Mouse (Mus musculus) liver, embryonic 11.5 days (tissue): Measurements from ENCODE around the gene Robo1. TPM values are rescaled to one million over a fixed set of nuclear protein-coding genes. Genes with fewer than 3 reads are reported as not detected.

Experiments used
- ATAC-seq: fragments of 200-750 bp; cut with Nextera tagmentation; replicated peaks from 2 replicates; pipeline ENCODE4 v1.8.0; 2017; ENCODE audit warnings: moderate number of reproducible peaks, mild to moderate bottlenecking, moderate TSS enrichment, moderate library complexity; ENCODE audit not compliant: low FRiP score
- DNase-seq: peaks from one replicate; pipeline ENCODE4 v3.0.0-alpha.2; 2017; ENCODE audit warnings: low spot score
- H3K27ac ChIP-seq: fragments of 300-500 bp; sonication (generic); 2 replicates; pipeline ENCODE4 v1.5.1; 2014; ENCODE audit warnings: mild to moderate bottlenecking, low read depth, low read length, control low read depth
- H3K27me3 ChIP-seq: fragments of 300-500 bp; sonication (generic); replicated peaks from 2 replicates; pipeline ENCODE4 v1.6.1; 2014; ENCODE audit warnings: low read length, mixed read lengths; ENCODE audit not compliant: control insufficient read depth, insufficient read depth
- H3K36me3 ChIP-seq: fragments of 300-500 bp; sonication (generic); 2 replicates; pipeline ENCODE4 v1.6.1; 2014; ENCODE audit warnings: mild to moderate bottlenecking, low read length, moderate library complexity, mixed read lengths; ENCODE audit not compliant: control insufficient read depth, insufficient read depth
- H3K4me1 ChIP-seq: fragments of 300-500 bp; sonication (generic); replicated peaks from 2 replicates; pipeline ENCODE4 v1.6.1; 2014; ENCODE audit warnings: low read length, mixed read lengths; ENCODE audit not compliant: control insufficient read depth, insufficient read depth
- H3K4me2 ChIP-seq: fragments of 300-500 bp; sonication (generic); 2 replicates; pipeline ENCODE4 v1.6.1; 2014; ENCODE audit warnings: mild to moderate bottlenecking, control low read depth, moderate library complexity
- H3K4me3 ChIP-seq: fragments of 300-500 bp; sonication (generic); 2 replicates; pipeline ENCODE4 v1.5.1; 2014; ENCODE audit warnings: low read depth, low read length, control low read depth
- H3K9ac ChIP-seq: fragments of 300-500 bp; sonication (generic); 2 replicates; pipeline ENCODE4 v1.6.1; 2014; ENCODE audit warnings: low read depth, low read length, control low read depth
- H3K9me3 ChIP-seq: fragments of 300-500 bp; sonication (generic); 2 replicates; pipeline ENCODE4 v1.6.1; 2016; ENCODE audit warnings: low read length, inconsistent platforms, mixed read lengths; ENCODE audit not compliant: control insufficient read depth
- WGBS: fragments of 180-500 bp; shearing (Covaris S2); extraction: QIAGEN DNeasy Blood & Tissue Kit; methylation state at CpG from one replicate; pipeline ENCODE4 v1.1.7; 2014; 5-methylcytosine and 5-hydroxymethylcytosine counted together
- polyA plus RNA-seq: library from polyadenylated mRNA; unstranded; fragments of >200 nt; fragmentation: Nextera tagmentation; extraction: Ambion mirVana; gene quantifications from 2 replicates; pipeline ENCODE4 v1.2.1, GENCODE M21; 2014

The Robo1 gene
- polyA plus RNA-seq, 1 experiment from 2014 or later, result 25.4 TPM

GRCm38 (mm10) chr16:72665454-72665853 lies 357.3 kb downstream of the Robo1 start:
- Histone ChIP-seq H3K9ac (0 out of 2 replicates have a peak overlapping the region, but pooled peaks have one; percentile 1), H3K4me2 (peak overlapping the region; percentile 63), H3K27me3 (peaks cover 15% of the 10 kb centered on the region), H3K4me3 (peak overlapping the region; percentile 40), H3K36me3 (no peaks in the 10 kb centered on the region; the same call in 1 of the 2 replicates), H3K9me3 (no peaks in the 10 kb centered on the region), H3K27ac (no peak overlapping the region), H3K4me1 (peaks cover 3% of the 10 kb centered on the region; the same call in 1 of the 2 replicates)
- DNase-seq (no peak), ATAC-seq (no peak)
- WGBS, result 22% methylated on average over 5 of the region's 5 CpGs

- ATAC-seq (no peak), DNase-seq (no peak)
- Histone ChIP-seq H3K4me1 (peaks cover 3% of the 10 kb centered on the region; the same call in 1 of the 2 replicates), H3K4me2 (no peak overlapping the region), H3K4me3 (no peak overlapping the region), H3K9me3 (no peaks in the 10 kb centered on the region), H3K9ac (no peak overlapping the region), H3K27me3 (no peaks in the 10 kb centered on the region), H3K36me3 (no peaks in the 10 kb centered on the region; the same call in 1 of the 2 replicates), H3K27ac (no peak overlapping the region)
- 54% methylated on average over 6 of the region's 6 CpGs for WGBS
Observed at GRCm38 (mm10) chr16:72670240-72671038, 362.3 kb downstream of the Robo1 start.

- H3K4me1 ChIP-seq, result peaks cover 4% of the 10 kb centered on the region; the same call in 1 of the 2 replicates
- no peak overlapping the region for H3K9ac ChIP-seq
- H3K9me3 ChIP-seq, result no peaks in the 10 kb centered on the region
- no peak overlapping the region for H3K4me3 ChIP-seq
- no peaks in the 10 kb centered on the region for H3K27me3 ChIP-seq
- no peak overlapping the region for H3K4me2 ChIP-seq
- H3K27ac ChIP-seq, result no peak overlapping the region
- DNase-seq, result no peak
- H3K36me3 ChIP-seq, result no peaks in the 10 kb centered on the region
- WGBS, result 74% methylated on average over 5 of the region's 5 CpGs
- ATAC-seq, result no peak
Observed at GRCm38 (mm10) chr16:72677234-72677633, 369.1 kb downstream of the Robo1 start.

- no peak for ATAC-seq
- no peaks in the 10 kb centered on the region for H3K27me3 ChIP-seq
- H3K4me1 ChIP-seq, result peaks cover 4% of the 10 kb centered on the region; the same call in 1 of the 2 replicates
- no peak overlapping the region for H3K27ac ChIP-seq
- no peak overlapping the region for H3K4me2 ChIP-seq
- no peak overlapping the region for H3K9ac ChIP-seq
- H3K9me3 ChIP-seq, result no peaks in the 10 kb centered on the region
- H3K36me3 ChIP-seq, result no peaks in the 10 kb centered on the region
- DNase-seq, result no peak
- no peak overlapping the region for H3K4me3 ChIP-seq
- 55% methylated on average over 13 of the region's 13 CpGs for WGBS
Observed at GRCm38 (mm10) chr16:72678450-72678849, 370.3 kb downstream of the Robo1 start.

- WGBS, result 76% methylated on average over 11 of the region's 11 CpGs
- no peaks in the 10 kb centered on the region for H3K36me3 ChIP-seq
- DNase-seq, result no peak
- H3K27ac ChIP-seq, result no peak overlapping the region
- no peak for ATAC-seq
- H3K4me3 ChIP-seq, result no peak overlapping the region
- H3K4me1 ChIP-seq, result peaks cover 4% of the 10 kb centered on the region; the same call in 1 of the 2 replicates
- no peaks in the 10 kb centered on the region for H3K9me3 ChIP-seq
- no peaks in the 10 kb centered on the region for H3K27me3 ChIP-seq
- no peak overlapping the region for H3K4me2 ChIP-seq
- no peak overlapping the region for H3K9ac ChIP-seq
Observed at GRCm38 (mm10) chr16:72678947-72679558, 370.9 kb downstream of the Robo1 start.

GRCm38 (mm10) chr16:72685604-72686479 lies 377.7 kb downstream of the Robo1 start:
- no peak overlapping the region for H3K9ac ChIP-seq
- H3K4me1 ChIP-seq, result peaks cover 4% of the 10 kb centered on the region
- H3K4me3 ChIP-seq, result no peak overlapping the region
- H3K9me3 ChIP-seq, result no peaks in the 10 kb centered on the region
- WGBS, result 63% methylated on average over 6 of the region's 6 CpGs
- H3K36me3 ChIP-seq, result no peaks in the 10 kb centered on the region
- H3K27me3 ChIP-seq, result no peaks in the 10 kb centered on the region
- H3K27ac ChIP-seq, result no peak overlapping the region
- ATAC-seq, result no peak
- DNase-seq, result no peak
- no peak overlapping the region for H3K4me2 ChIP-seq

GRCm38 (mm10) chr16:72686480-72687053 lies 378.5 kb downstream of the Robo1 start:
- peaks cover 4% of the 10 kb centered on the region for H3K4me1 ChIP-seq
- H3K36me3 ChIP-seq, result no peaks in the 10 kb centered on the region
- no peak overlapping the region for H3K9ac ChIP-seq
- DNase-seq (no peak), ATAC-seq (no peak)
- no peak overlapping the region for H3K4me2 ChIP-seq
- no peak overlapping the region for H3K27ac ChIP-seq
- H3K9me3 ChIP-seq, result no peaks in the 10 kb centered on the region
- H3K27me3 ChIP-seq, result no peaks in the 10 kb centered on the region
- H3K4me3 ChIP-seq, result no peak overlapping the region
- 69% methylated on average over 11 of the region's 11 CpGs for WGBS

- no peak overlapping the region; the same call in 1 of the 2 replicates for H3K27ac ChIP-seq
- 49% methylated on average over 3 of the region's 3 CpGs for WGBS
- DNase-seq, result no peak
- H3K9ac ChIP-seq, result no peak overlapping the region
- ATAC-seq, result peak; percentile 54; the same call in 1 of the 2 replicates
- H3K27me3 ChIP-seq, result no peaks in the 10 kb centered on the region
- H3K4me3 ChIP-seq, result no peak overlapping the region
- no peaks in the 10 kb centered on the region for H3K36me3 ChIP-seq
- no peak overlapping the region for H3K4me2 ChIP-seq
- H3K4me1 ChIP-seq, result peaks cover 4% of the 10 kb centered on the region
- H3K9me3 ChIP-seq, result no peaks in the 10 kb centered on the region
Observed at GRCm38 (mm10) chr16:72687651-72688050, 379.5 kb downstream of the Robo1 start.
